Mouse (Mus musculus): ENCODE measurements at regions not wholly inside any gene's neighbourhood (a gene's known extent, or its start where the extent isn't known, plus 50 kb on each side); places are given as distances from the start of the nearest gene placed in this dataset.

- Histone ChIP-seq H3K4me3 (replicated peaks in 1 of 3; ENCODE audit: low read depth in 2 of 3, low read length in 2 of 3, poor library complexity in 1 of 3) (no peak overlapping the region), H3K27ac (ENCODE audit: insufficient read depth, low read depth) (no peak overlapping the region), H3K4me1 (ENCODE audit: control insufficient read depth in 1 of 2, insufficient read depth in 2 of 2) (no peaks in the 10 kb centered on the region), H3K79me2 (replicated peaks; ENCODE audit: control insufficient read depth, extremely low read depth, insufficient read depth, poor library complexity, severe bottlenecking) (no peaks in the 10 kb centered on the region), H3K36me3 (replicated peaks in 1 of 2; ENCODE audit: control insufficient read depth in 1 of 2, insufficient read depth in 1 of 2, low read length in 1 of 2) (no peaks in the 10 kb centered on the region), H3K9ac (ENCODE audit: insufficient read depth, low read depth) (no peak overlapping the region), H3K27me3 (replicated peaks) (no peaks in the 10 kb centered on the region), H3K4me2 (ENCODE audit: insufficient read depth, low read depth, poor library complexity, severe bottlenecking) (no peak overlapping the region), H3K9me3 (replicated peaks; ENCODE audit: low read length) (no peaks in the 10 kb centered on the region)
- dilution Hi-C loops (cut with MboI; ENCODE audit: extremely low pct_ligation_motif_present, extremely low pct_unique_long_range_greater_than_20kb, low sequenced_read_pairs) (no loop called here), in situ Hi-C loops (cut with MboI; ENCODE audit: low pct_ligation_motif_present, low pct_unique_long_range_greater_than_20kb, low sequenced_read_pairs) (no loop called here)
- DNase-seq (ENCODE audit: extremely low read depth), result no peak
- TF ChIP-seq MAFK (IDR thresholded peaks at IDR 0.05; ENCODE audit: insufficient replicate concordance, low read length) (no peak), BHLHE40 (IDR thresholded peaks at IDR 0.05; ENCODE audit: low read depth, low read length) (no peak), USF1 (IDR thresholded peaks at IDR 0.05; ENCODE audit: low read depth, low read length) (no peak), ETS1 (conservative IDR thresholded peaks at IDR 0.05; ENCODE audit: low read depth, low read length) (no peak), MEF2A (IDR thresholded peaks at IDR 0.05; ENCODE audit: borderline replicate concordance, low read depth, low read length) (no peak), POLR2AphosphoS2 (IDR thresholded peaks at IDR 0.05; ENCODE audit: low read depth, low read length) (no peak), SMC3 (IDR thresholded peaks at IDR 0.05; ENCODE audit: low read depth, low read length) (no peak), RAD21 (IDR thresholded peaks at IDR 0.05; ENCODE audit: low read depth, low read length) (no peak), NELFE (IDR thresholded peaks at IDR 0.05; ENCODE audit: low read depth, low read length) (no peak), NRF1 (IDR thresholded peaks at IDR 0.05; ENCODE audit: low read depth, low read length) (no peak), MAX (IDR thresholded peaks at IDR 0.05; ENCODE audit: low read length) (no peak), ZKSCAN1 (IDR thresholded peaks at IDR 0.05; ENCODE audit: borderline replicate concordance, low read depth, low read length) (no peak), EP300 (IDR thresholded peaks at IDR 0.05; ENCODE audit: low read length) (no peak), CHD2 (IDR thresholded peaks at IDR 0.05; ENCODE audit: low read length) (no peak), KAT2A (IDR thresholded peaks at IDR 0.05; ENCODE audit: insufficient replicate concordance, low read length) (no peak), USF2 (conservative IDR thresholded peaks at IDR 0.05; ENCODE audit: low read depth, low read length) (no peak)
Observed at GRCm38 (mm10) chr12:25281438-25281837, 184.5 kb upstream of the Id2 start.

- H3K4me2 ChIP-seq (ENCODE audit: insufficient read depth, low read depth, poor library complexity, severe bottlenecking), result no peak overlapping the region
- H3K79me2 ChIP-seq (replicated peaks; ENCODE audit: control insufficient read depth, extremely low read depth, insufficient read depth, poor library complexity, severe bottlenecking), result no peaks in the 10 kb centered on the region
- H3K4me3 ChIP-seq (replicated peaks in 1 of 3; ENCODE audit: low read depth in 2 of 3, low read length in 2 of 3, poor library complexity in 1 of 3), result no peak overlapping the region
- H3K36me3 ChIP-seq (replicated peaks in 1 of 2; ENCODE audit: control insufficient read depth in 1 of 2, insufficient read depth in 1 of 2, low read length in 1 of 2), result no peaks in the 10 kb centered on the region
- H3K27me3 ChIP-seq (replicated peaks), result no peaks in the 10 kb centered on the region
- no peak overlapping the region for H3K27ac ChIP-seq (ENCODE audit: insufficient read depth, low read depth)
- no peak for TF ChIP-seq POLR2A (IDR thresholded peaks at IDR 0.05; ENCODE audit: low read depth, low read length)
- TF ChIP-seq TCF12 (IDR thresholded peaks at IDR 0.05; ENCODE audit: low read depth, low read length), result no peak
- TF ChIP-seq TBP (conservative IDR thresholded peaks at IDR 0.05; ENCODE audit: low read depth, low read length), result no peak
- no peak for TF ChIP-seq MAZ (IDR thresholded peaks at IDR 0.05; ENCODE audit: low read depth, low read length)
- no peak for TF ChIP-seq ETS1 (conservative IDR thresholded peaks at IDR 0.05; ENCODE audit: low read depth, low read length)
- TF ChIP-seq SMC3 (IDR thresholded peaks at IDR 0.05; ENCODE audit: low read depth, low read length), result no peak
- no peak for TF ChIP-seq CHD2 (IDR thresholded peaks at IDR 0.05; ENCODE audit: low read length)
- no peak for TF ChIP-seq E2F4 (IDR thresholded peaks at IDR 0.05; ENCODE audit: insufficient replicate concordance, low read depth, low read length)
- dilution Hi-C loops (cut with MboI; ENCODE audit: extremely low pct_ligation_motif_present, extremely low pct_unique_long_range_greater_than_20kb, low sequenced_read_pairs), result no loop called here
- no peak for DNase-seq (ENCODE audit: extremely low read depth)
- H3K9me3 ChIP-seq (replicated peaks; ENCODE audit: low read length), result peaks cover 6% of the 10 kb centered on the region
- in situ Hi-C loops (cut with MboI; ENCODE audit: low pct_ligation_motif_present, low pct_unique_long_range_greater_than_20kb, low sequenced_read_pairs), result loop anchor here (10.0 kb wide), 1 partner anchor 49 kb away; no protein-coding TSS in a partner anchor
- H3K4me1 ChIP-seq (ENCODE audit: control insufficient read depth in 1 of 2, insufficient read depth in 2 of 2), result no peaks in the 10 kb centered on the region
- H3K9ac ChIP-seq (ENCODE audit: insufficient read depth, low read depth), result no peak overlapping the region
Observed at GRCm38 (mm10) chr12:25273631-25274305, 176.8 kb upstream of the Id2 start.
